Mouse (Mus musculus): ENCODE data around the gene Themis2. TPM values are rescaled to one million over a fixed set of nuclear protein-coding genes. Genes with fewer than 3 reads are reported as not detected.
"Not testable (repeated sequence)": the region's sequence is repeated elsewhere in the genome, so short reads cannot be mapped to it uniquely, and the experiment has no call there.

Gene Themis2
- polyA plus RNA-seq, 1 experiment from 2014 or later = 0.87 TPM

DNA sequence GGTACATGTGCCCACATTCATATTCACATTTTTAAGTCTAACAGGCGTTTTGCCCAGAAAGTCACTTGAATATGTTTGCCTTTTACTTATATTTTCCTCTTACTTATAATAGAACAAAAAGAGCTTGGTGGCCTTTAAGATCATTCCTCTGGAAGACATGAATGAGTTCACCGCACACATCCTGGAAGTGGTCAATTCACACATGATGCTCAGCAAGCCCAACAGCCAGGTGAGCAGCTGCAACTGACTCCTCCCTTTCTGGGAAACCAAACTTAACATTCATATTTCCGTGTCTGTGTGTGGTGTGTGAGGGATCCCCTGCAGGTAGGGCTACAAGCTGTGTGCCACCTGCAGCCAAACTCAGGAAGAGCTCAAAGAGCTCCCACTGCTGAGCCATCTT lies 21.3 kb downstream of the Themis2 start:
- Histone ChIP-seq H3K9ac (ENCODE audit: low read length) (no peak overlapping the region), H3K4me2 (ENCODE audit: low read depth, low read length, severe bottlenecking) (no peak overlapping the region), H3K27ac (ENCODE audit: low read depth, low read length) (no peak overlapping the region), H3K27me3 (ENCODE audit: control insufficient read depth, insufficient read depth, low read length) (no peaks in the 10 kb centered on the region), H3K4me3 (ENCODE audit: low read depth, low read length) (no peak overlapping the region), H3K9me3 (ENCODE audit: control insufficient read depth, low read length) (no peaks in the 10 kb centered on the region), H3K36me3 (ENCODE audit: control insufficient read depth, insufficient read depth, low read length) (peaks cover 24% of the 10 kb centered on the region), H3K4me1 (replicated peaks; ENCODE audit: control insufficient read depth, insufficient read depth, low read length) (no peaks in the 10 kb centered on the region)
- DNase-seq (ENCODE audit: low spot score) = no peak
- 87% methylated on average over 3 of the region's 3 CpGs for WGBS
- no peak for ATAC-seq (replicated peaks; ENCODE audit: low FRiP score)

DNA sequence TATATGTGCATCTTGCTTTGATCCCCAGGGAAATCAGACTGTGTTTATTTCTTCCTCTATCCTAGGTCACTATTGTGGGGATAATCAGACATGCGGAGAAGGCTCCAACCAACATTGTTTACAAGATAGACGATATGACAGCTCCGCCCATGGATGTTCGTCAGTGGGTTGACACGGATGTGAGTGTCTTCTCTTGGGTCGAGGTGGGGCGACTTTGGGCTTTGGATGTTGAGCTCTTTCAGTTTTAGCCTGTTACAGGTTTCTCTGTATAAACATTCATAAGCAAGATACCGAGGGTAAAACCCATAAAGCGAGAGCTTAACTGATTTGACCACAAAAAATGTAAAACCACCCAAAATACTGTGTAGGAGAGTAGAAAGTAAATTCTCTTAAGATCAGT lies 24.4 kb downstream of the Themis2 start:
- 94% methylated on average over 9 of the region's 9 CpGs for WGBS
- peaks cover 19% of the 10 kb centered on the region for H3K36me3 ChIP-seq (ENCODE audit: control insufficient read depth, insufficient read depth, low read length)
- no peaks in the 10 kb centered on the region; the same call in 1 of the 2 replicates for H3K4me1 ChIP-seq (replicated peaks; ENCODE audit: control insufficient read depth, insufficient read depth, low read length)
- DNase-seq (ENCODE audit: low spot score) (no peak), ATAC-seq (replicated peaks; ENCODE audit: low FRiP score) (no peak)
- no peaks in the 10 kb centered on the region for H3K27me3 ChIP-seq (ENCODE audit: control insufficient read depth, insufficient read depth, low read length)
- no peaks in the 10 kb centered on the region for H3K9me3 ChIP-seq (ENCODE audit: control insufficient read depth, low read length)
- H3K4me3 ChIP-seq (ENCODE audit: low read depth, low read length) = no peak overlapping the region
- H3K9ac ChIP-seq (ENCODE audit: low read length) = no peak overlapping the region
- no peak overlapping the region for H3K4me2 ChIP-seq (ENCODE audit: low read depth, low read length, severe bottlenecking)
- no peak overlapping the region for H3K27ac ChIP-seq (ENCODE audit: low read depth, low read length)

DNA sequence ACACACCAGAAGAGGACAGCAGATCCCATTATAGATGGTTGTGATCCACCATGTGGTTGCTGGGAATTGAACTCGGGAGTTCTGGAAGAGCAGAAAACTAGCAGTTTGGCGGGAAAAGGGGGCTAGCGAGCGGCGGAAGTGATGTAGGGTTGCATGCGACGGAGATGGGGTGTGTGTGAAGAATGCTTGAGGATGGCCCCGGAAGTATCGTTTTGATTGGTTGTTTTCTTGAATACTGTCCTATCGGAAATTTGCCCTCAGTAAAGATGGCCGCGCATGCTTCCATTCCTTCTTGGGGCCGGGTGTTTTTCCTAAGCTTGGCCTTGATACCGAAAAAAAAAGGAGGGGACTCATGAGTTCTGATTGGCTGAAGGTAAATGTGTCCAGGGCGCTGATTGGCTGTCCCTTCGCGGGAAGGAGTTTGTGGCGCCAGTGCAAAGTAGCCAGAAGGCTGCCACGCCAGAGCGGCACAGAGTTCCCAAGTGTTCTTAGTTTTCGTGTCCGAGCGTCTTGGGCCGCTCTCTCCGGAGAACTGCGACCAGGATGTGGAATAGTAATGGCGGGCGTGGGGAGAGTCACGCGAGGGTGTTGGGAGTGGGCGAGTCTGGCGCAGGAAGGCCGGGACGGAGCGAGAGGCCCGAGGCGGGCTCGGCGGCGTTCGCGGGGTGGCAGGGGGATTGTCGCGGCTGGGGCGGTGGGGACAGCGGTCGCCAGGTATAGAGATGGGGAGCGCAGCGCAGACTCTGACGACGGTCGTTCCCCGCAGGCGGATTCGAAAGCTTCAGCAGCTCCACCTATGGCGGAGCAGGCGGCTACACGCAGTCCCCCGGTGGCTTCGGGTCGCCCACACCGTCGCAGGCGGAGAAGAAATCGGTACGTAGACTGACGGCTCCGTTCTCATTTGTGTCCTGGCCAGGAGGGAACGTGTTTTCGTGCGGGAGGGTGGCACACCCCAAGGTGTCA lies 28.0 kb downstream of the Themis2 start, which contains the start of gene Rpa2:
Gene Rpa2, plus strand, starts transcription at position 419 of the 963 bp plus-strand sequence.
- Histone ChIP-seq H3K27ac (ENCODE audit: low read depth, low read length) (no peak within 1 kb of the TSS), H3K36me3 (ENCODE audit: control insufficient read depth, insufficient read depth, low read length) (peaks cover 9% of the 10 kb centered on the region; the same call in 1 of the 2 replicates), H3K4me2 (ENCODE audit: low read depth, low read length, severe bottlenecking) (peak within 1 kb of the TSS; percentile 61), H3K4me1 (replicated peaks; ENCODE audit: control insufficient read depth, insufficient read depth, low read length) (no peaks in the 10 kb centered on the region; the same call in 1 of the 2 replicates), H3K4me3 (ENCODE audit: low read depth, low read length) (peak within 1 kb of the TSS; percentile 69), H3K9ac (ENCODE audit: low read length) (peak within 1 kb of the TSS; percentile 69), H3K27me3 (ENCODE audit: control insufficient read depth, insufficient read depth, low read length) (no peaks in the 10 kb centered on the region), H3K9me3 (ENCODE audit: control insufficient read depth, low read length) (no peaks in the 10 kb centered on the region)
- ATAC-seq (replicated peaks; ENCODE audit: low FRiP score) = peak; percentile 95
- under 1% methylated on average over 70 of the region's 71 CpGs for WGBS
- peak; percentile 98 for DNase-seq (ENCODE audit: low spot score)

DNA sequence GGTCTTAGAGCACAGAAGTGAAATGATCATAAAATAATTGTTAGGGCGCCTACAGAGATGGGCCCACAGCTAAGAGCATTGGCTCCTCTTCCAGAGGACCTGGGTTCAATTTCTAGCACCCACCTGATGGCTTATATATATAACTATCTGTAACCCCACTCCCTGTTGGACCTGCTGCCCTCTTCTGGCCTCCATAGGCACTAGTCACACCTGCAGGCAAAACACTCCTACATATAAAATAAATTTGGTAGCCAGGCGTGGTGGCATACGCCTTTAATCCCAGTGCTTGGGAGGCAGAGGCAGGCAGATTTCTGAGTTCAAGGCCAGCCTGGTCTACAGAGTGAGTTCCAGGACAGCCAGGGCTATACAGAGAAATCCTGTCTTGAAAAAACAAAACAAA lies 33.1 kb downstream of the Themis2 start:
- WGBS = 80% methylated on average over 3 of the region's 3 CpGs
- not testable (repeated sequence) for H3K36me3 ChIP-seq (ENCODE audit: control insufficient read depth, insufficient read depth, low read length); H3K9ac ChIP-seq (ENCODE audit: low read length); H3K4me3 ChIP-seq (ENCODE audit: low read depth, low read length); ATAC-seq (replicated peaks; ENCODE audit: low FRiP score); H3K9me3 ChIP-seq (ENCODE audit: control insufficient read depth, low read length); DNase-seq (ENCODE audit: low spot score); H3K4me2 ChIP-seq (ENCODE audit: low read depth, low read length, severe bottlenecking); H3K27ac ChIP-seq (ENCODE audit: low read depth, low read length); H3K27me3 ChIP-seq (ENCODE audit: control insufficient read depth, insufficient read depth, low read length); H3K4me1 ChIP-seq (replicated peaks; ENCODE audit: control insufficient read depth, insufficient read depth, low read length)

DNA sequence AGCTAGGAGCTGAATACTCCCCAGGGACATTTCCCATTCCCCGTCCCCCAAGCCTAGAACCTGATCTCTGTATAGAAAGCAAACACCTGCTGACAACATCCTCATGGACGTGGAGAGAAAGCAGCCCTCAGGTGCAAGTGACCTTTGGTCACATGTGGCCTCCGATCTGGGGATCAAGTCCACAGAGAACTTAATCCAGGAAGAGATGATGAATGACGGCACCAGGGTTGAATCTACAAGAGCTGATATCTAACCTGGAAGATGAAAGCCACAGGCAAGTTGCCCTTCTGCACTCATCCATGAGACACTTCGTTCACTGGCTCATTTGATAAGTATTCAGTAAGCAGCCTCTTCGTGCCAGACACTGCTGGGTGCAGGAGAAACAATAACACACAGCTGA lies 33.6 kb downstream of the Themis2 start:
- WGBS = 86% methylated on average over 6 of the region's 6 CpGs
- DNase-seq (ENCODE audit: low spot score) = no peak
- Histone ChIP-seq H3K9ac (ENCODE audit: low read length) (no peak overlapping the region), H3K9me3 (ENCODE audit: control insufficient read depth, low read length) (no peaks in the 10 kb centered on the region), H3K4me2 (ENCODE audit: low read depth, low read length, severe bottlenecking) (no peak overlapping the region), H3K36me3 (ENCODE audit: control insufficient read depth, insufficient read depth, low read length) (no peaks in the 10 kb centered on the region), H3K4me3 (ENCODE audit: low read depth, low read length) (no peak overlapping the region), H3K4me1 (replicated peaks; ENCODE audit: control insufficient read depth, insufficient read depth, low read length) (no peaks in the 10 kb centered on the region), H3K27me3 (ENCODE audit: control insufficient read depth, insufficient read depth, low read length) (peaks cover under 1% of the 10 kb centered on the region; the same call in 1 of the 2 replicates), H3K27ac (ENCODE audit: low read depth, low read length) (no peak overlapping the region)
- no peak for ATAC-seq (replicated peaks; ENCODE audit: low FRiP score)

- Histone ChIP-seq H3K9ac (ENCODE audit: low read length) (no peak overlapping the region), H3K4me1 (replicated peaks; ENCODE audit: control insufficient read depth, insufficient read depth, low read length) (peaks cover 5% of the 10 kb centered on the region; the same call in 1 of the 2 replicates), H3K9me3 (ENCODE audit: control insufficient read depth, low read length) (no peaks in the 10 kb centered on the region), H3K4me2 (ENCODE audit: low read depth, low read length, severe bottlenecking) (no peak overlapping the region), H3K4me3 (ENCODE audit: low read depth, low read length) (no peak overlapping the region), H3K27me3 (ENCODE audit: control insufficient read depth, insufficient read depth, low read length) (peaks cover 2% of the 10 kb centered on the region; the same call in 1 of the 2 replicates), H3K27ac (ENCODE audit: low read depth, low read length) (no peak overlapping the region), H3K36me3 (ENCODE audit: control insufficient read depth, insufficient read depth, low read length) (no peaks in the 10 kb centered on the region)
- no peak for ATAC-seq (replicated peaks; ENCODE audit: low FRiP score)
- DNase-seq (ENCODE audit: low spot score) = no peak
- WGBS = 78% methylated on average over 3 of the region's 3 CpGs
Measured at GRCm38 (mm10) chr4:132760296-132760695, 35.9 kb downstream of the Themis2 start.

- Histone ChIP-seq H3K4me2 (ENCODE audit: low read depth, low read length, severe bottlenecking) (no peak overlapping the region), H3K27me3 (ENCODE audit: control insufficient read depth, insufficient read depth, low read length) (peaks cover 2% of the 10 kb centered on the region; the same call in 1 of the 2 replicates), H3K9ac (ENCODE audit: low read length) (no peak overlapping the region), H3K36me3 (ENCODE audit: control insufficient read depth, insufficient read depth, low read length) (no peaks in the 10 kb centered on the region), H3K4me1 (replicated peaks; ENCODE audit: control insufficient read depth, insufficient read depth, low read length) (peaks cover 5% of the 10 kb centered on the region; the same call in 1 of the 2 replicates), H3K9me3 (ENCODE audit: control insufficient read depth, low read length) (no peaks in the 10 kb centered on the region), H3K27ac (ENCODE audit: low read depth, low read length) (no peak overlapping the region), H3K4me3 (ENCODE audit: low read depth, low read length) (no peak overlapping the region)
- WGBS = 90% methylated on average over 7 of the region's 7 CpGs
- no peak for ATAC-seq (replicated peaks; ENCODE audit: low FRiP score)
- no peak for DNase-seq (ENCODE audit: low spot score)
Measured at GRCm38 (mm10) chr4:132757633-132758351, 38.4 kb downstream of the Themis2 start.

DNA sequence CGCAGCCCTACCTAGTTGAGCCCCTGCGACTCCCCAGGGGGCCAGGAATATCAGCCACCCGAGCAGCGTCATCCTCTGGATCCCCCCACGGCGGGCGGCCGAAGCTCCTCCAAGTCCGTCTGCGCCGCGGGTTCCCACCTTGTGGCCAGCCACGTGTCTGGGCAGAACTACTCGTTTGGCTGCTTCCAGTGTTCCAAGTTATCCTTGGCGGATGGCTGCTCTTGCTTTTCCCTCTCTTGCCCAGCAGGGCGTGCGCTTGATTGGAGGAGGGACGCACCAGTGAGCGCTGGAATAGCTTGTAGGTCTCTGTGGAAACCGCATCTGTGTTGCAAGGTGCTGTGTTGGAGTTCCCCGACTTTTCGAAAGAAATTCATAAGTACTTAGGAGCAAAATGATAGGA lies 39.2 kb downstream of the Themis2 start, which contains the start of gene Smpdl3b:
Gene Smpdl3b, minus strand, starts transcription at position 279 of the 400 bp plus-strand sequence.
- Histone ChIP-seq H3K27me3 (ENCODE audit: control insufficient read depth, insufficient read depth, low read length) (peaks cover 2% of the 10 kb centered on the region; the same call in 1 of the 2 replicates), H3K4me2 (ENCODE audit: low read depth, low read length, severe bottlenecking) (peak within 1 kb of the TSS; percentile 71), H3K4me3 (ENCODE audit: low read depth, low read length) (peak within 1 kb of the TSS; percentile 33), H3K27ac (ENCODE audit: low read depth, low read length) (no peak within 1 kb of the TSS), H3K36me3 (ENCODE audit: control insufficient read depth, insufficient read depth, low read length) (no peaks in the 10 kb centered on the region), H3K9me3 (ENCODE audit: control insufficient read depth, low read length) (no peaks in the 10 kb centered on the region), H3K4me1 (replicated peaks; ENCODE audit: control insufficient read depth, insufficient read depth, low read length) (peaks cover 5% of the 10 kb centered on the region; the same call in 1 of the 2 replicates), H3K9ac (ENCODE audit: low read length) (peak within 1 kb of the TSS; percentile 63)
- WGBS = 2% methylated on average over 22 of the region's 22 CpGs
- DNase-seq (ENCODE audit: low spot score) (peak; percentile 87), ATAC-seq (replicated peaks; ENCODE audit: low FRiP score) (peak; percentile 75)
